Mouse (Mus musculus) frontal cortex, postnatal 10 days (tissue): ENCODE data around the gene B230217C12Rik.

Source experiments
- DNase-seq, 2 experiments: peaks; one replicate each; pipeline ENCODE4 v3.0.0; 2022; ENCODE audit warnings: low spot score in 2 of 2, mixed read lengths in 1 of 2

B230217C12Rik gene

GRCm38 (mm10) chr11:97840539-97840954, at the start of gene B230217C12Rik:
B230217C12Rik (plus strand) TSS chr11:97840780.
- DNase-seq, result no peak

GRCm38 (mm10) chr11:97793165-97793564, 47.4 kb upstream of the B230217C12Rik start:
- DNase-seq, result no peak

GRCm38 (mm10) chr11:97796910-97797309, 43.7 kb upstream of the B230217C12Rik start:
- peak in 1 of 2 experiments; percentile 72 for DNase-seq

- DNase-seq, result no peak
Observed at GRCm38 (mm10) chr11:97797369-97798082, 43.1 kb upstream of the B230217C12Rik start.

- DNase-seq, result no peak
Observed at GRCm38 (mm10) chr11:97798083-97798435, 42.5 kb upstream of the B230217C12Rik start.

- peak; percentile 82 to 88 for DNase-seq
Observed at GRCm38 (mm10) chr11:97798782-97799145, 41.8 kb upstream of the B230217C12Rik start, which contains the start of gene Lasp1. Lasp1 (plus strand) TSS chr11:97799000.

- peak; percentile 79 to 87 for DNase-seq
Observed at GRCm38 (mm10) chr11:97799146-97799993, 41.2 kb upstream of the B230217C12Rik start.

GRCm38 (mm10) chr11:97799994-97800690, 40.4 kb upstream of the B230217C12Rik start:
- peak in 1 of 2 experiments; percentile 74 for DNase-seq

GRCm38 (mm10) chr11:97800691-97801408, 39.7 kb upstream of the B230217C12Rik start:
- DNase-seq, result no peak

- no peak for DNase-seq
Observed at GRCm38 (mm10) chr11:97801409-97802193, 39.0 kb upstream of the B230217C12Rik start.

- DNase-seq, result no peak
Observed at GRCm38 (mm10) chr11:97802194-97802470, 38.4 kb upstream of the B230217C12Rik start.

- no peak for DNase-seq
Observed at GRCm38 (mm10) chr11:97802495-97802894, 38.1 kb upstream of the B230217C12Rik start.

- DNase-seq, result no peak
Observed at GRCm38 (mm10) chr11:97803847-97804246, 36.7 kb upstream of the B230217C12Rik start.

GRCm38 (mm10) chr11:97804841-97805661, 35.5 kb upstream of the B230217C12Rik start:
- no peak for DNase-seq

GRCm38 (mm10) chr11:97805662-97806612, 34.6 kb upstream of the B230217C12Rik start:
- DNase-seq, result no peak

- no peak for DNase-seq
Observed at GRCm38 (mm10) chr11:97806613-97806964, 34.0 kb upstream of the B230217C12Rik start.

GRCm38 (mm10) chr11:97807626-97808025, 33.0 kb upstream of the B230217C12Rik start:
- no peak for DNase-seq

- no peak for DNase-seq
Observed at GRCm38 (mm10) chr11:97808093-97808492, 32.5 kb upstream of the B230217C12Rik start.
